Mouse (Mus musculus): ENCODE data around the gene Trpm7.

DNA sequence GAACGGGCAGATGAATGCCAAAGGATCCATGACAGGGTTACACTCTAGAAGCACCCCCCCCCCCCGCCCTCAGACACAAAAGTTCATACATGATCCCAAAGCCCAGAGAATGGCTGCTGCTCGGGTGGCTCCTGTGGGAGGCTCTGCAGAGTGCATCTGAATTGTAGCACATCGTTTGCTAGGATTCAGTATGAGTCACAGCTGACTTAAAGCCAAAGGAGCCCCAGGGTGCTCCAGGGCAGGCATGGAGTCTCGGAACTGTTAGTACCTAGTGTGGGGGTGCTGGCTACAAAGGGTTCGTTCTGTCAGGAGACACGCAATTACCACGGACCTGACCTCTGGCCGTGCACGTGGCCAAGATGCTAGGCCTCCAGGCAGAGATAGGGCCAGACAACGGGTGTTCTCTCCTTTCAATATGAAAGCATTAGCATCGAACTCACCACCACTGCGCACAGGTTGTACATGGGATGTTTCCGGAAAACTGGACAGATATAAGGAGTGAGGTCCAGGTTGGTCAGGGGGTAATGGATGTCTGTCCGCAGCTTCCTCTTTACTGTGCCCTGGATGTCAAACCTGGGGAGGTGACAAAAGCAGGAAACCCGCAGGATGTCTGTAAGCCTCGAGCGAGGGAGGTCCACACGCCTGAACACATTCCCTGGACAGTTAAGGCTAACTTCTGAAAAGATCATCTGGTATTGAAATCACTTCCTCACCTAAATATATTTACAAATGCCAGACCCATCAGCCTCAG is 106.4 kb downstream of the Trpm7 start:
- TF ChIP-seq CTCF (IDR thresholded peaks at IDR 0.05; ENCODE audit: low read depth) (no peak), EP300 (IDR thresholded peaks at IDR 0.05; ENCODE audit: low read depth) (no peak)

All from liver, embryonic 14.5 days (tissue).